Mouse (Mus musculus) hindbrain, embryonic 16.5 days (tissue): ENCODE measurements around the gene Fsd1l. TPM values are rescaled to one million over a fixed set of nuclear protein-coding genes. Genes with fewer than 3 reads are reported as not detected.
A peak's percentile ranks its signal among the peaks of the same experiment; 100 is the strongest.

Experiments
- ATAC-seq: fragments of 200-750 bp; cut with Nextera tagmentation; 2 replicates; pipeline ENCODE4 v1.8.0; 2017; ENCODE audit warnings: moderate TSS enrichment, moderate library complexity
- H3K27ac ChIP-seq: fragments of 300-500 bp; sonication (generic); 2 replicates; pipeline ENCODE4 v1.5.1; 2014; ENCODE audit warnings: low read depth, mild to moderate bottlenecking, control low read depth, low read length, moderate library complexity
- H3K27me3 ChIP-seq: fragments of 300-500 bp; sonication (generic); replicated peaks from 2 replicates; pipeline ENCODE4 v1.6.1; 2014; ENCODE audit warnings: low read length; ENCODE audit not compliant: control insufficient read depth, insufficient read depth
- H3K36me3 ChIP-seq: fragments of 300-500 bp; sonication (generic); 2 replicates; pipeline ENCODE4 v1.6.1; 2014; ENCODE audit warnings: mild to moderate bottlenecking, low read length, moderate library complexity, mixed read lengths; ENCODE audit not compliant: control insufficient read depth, insufficient read depth
- H3K4me1 ChIP-seq: fragments of 300-500 bp; sonication (generic); 2 replicates; pipeline ENCODE4 v1.6.1; 2014; ENCODE audit warnings: low read depth, low read length; ENCODE audit not compliant: control insufficient read depth, insufficient read depth
- H3K4me2 ChIP-seq: fragments of 300-500 bp; sonication (generic); 2 replicates; pipeline ENCODE4 v1.6.1; 2014; ENCODE audit warnings: mild to moderate bottlenecking, low read length, control low read depth, moderate library complexity
- H3K4me3 ChIP-seq: fragments of 300-500 bp; sonication (generic); 2 replicates; pipeline ENCODE4 v1.5.1; 2014; ENCODE audit warnings: mild to moderate bottlenecking, low read length, control low read depth, moderate library complexity
- H3K9ac ChIP-seq: fragments of 300-500 bp; sonication (generic); 2 replicates; pipeline ENCODE4 v1.6.1; 2014; ENCODE audit warnings: low read depth, mild to moderate bottlenecking, control low read depth, low read length, moderate library complexity
- H3K9me3 ChIP-seq: fragments of 300-500 bp; sonication (generic); 2 replicates; pipeline ENCODE4 v1.6.1; 2014; ENCODE audit warnings: mild to moderate bottlenecking, low read length, moderate library complexity; ENCODE audit not compliant: control insufficient read depth
- whole genome bisulfite sequencing: fragments of 180-500 bp; shearing (Covaris S2); extraction: QIAGEN DNeasy Blood & Tissue Kit; methylation state at CpG from one replicate; pipeline ENCODE4 v1.1.7; 2014; 5-methylcytosine and 5-hydroxymethylcytosine counted together
- polyA plus RNA-seq: library from polyadenylated mRNA; unstranded; fragments of >200 nt; fragmentation: Nextera tagmentation; extraction: Ambion mirVana; gene quantifications from 2 replicates; pipeline ENCODE4 v1.2.1, GENCODE M21; 2015

Fsd1l gene
- polyA plus RNA-seq, 1 experiment from 2014 or later: 26.6 TPM

GRCm38 (mm10) chr4:53623711-53624110 lies 7.6 kb upstream of the Fsd1l start:
- Histone ChIP-seq H3K4me2 (no peak overlapping the region), H3K27me3 (no peaks in the 10 kb centered on the region), H3K27ac (no peak overlapping the region), H3K4me1 (peaks cover 5% of the 10 kb centered on the region; the same call in 1 of the 2 replicates), H3K36me3 (no peaks in the 10 kb centered on the region), H3K9me3 (no peaks in the 10 kb centered on the region), H3K4me3 (no peak overlapping the region), H3K9ac (no peak overlapping the region)
- WGBS: 79% methylated on average over 1 of the region's 1 CpGs
- no peak for ATAC-seq

- no peak overlapping the region for H3K4me3 ChIP-seq
- H3K36me3 ChIP-seq: no peaks in the 10 kb centered on the region
- 14% methylated on average over 4 of the region's 4 CpGs for WGBS
- H3K9ac ChIP-seq: no peak overlapping the region
- peak; percentile 73 for ATAC-seq
- H3K4me1 ChIP-seq: peaks cover 5% of the 10 kb centered on the region; the same call in 1 of the 2 replicates
- H3K27ac ChIP-seq: no peak overlapping the region
- H3K27me3 ChIP-seq: no peaks in the 10 kb centered on the region
- H3K4me2 ChIP-seq: no peak overlapping the region
- H3K9me3 ChIP-seq: no peaks in the 10 kb centered on the region
Measured at GRCm38 (mm10) chr4:53624816-53625215, 6.5 kb upstream of the Fsd1l start.

DNA sequence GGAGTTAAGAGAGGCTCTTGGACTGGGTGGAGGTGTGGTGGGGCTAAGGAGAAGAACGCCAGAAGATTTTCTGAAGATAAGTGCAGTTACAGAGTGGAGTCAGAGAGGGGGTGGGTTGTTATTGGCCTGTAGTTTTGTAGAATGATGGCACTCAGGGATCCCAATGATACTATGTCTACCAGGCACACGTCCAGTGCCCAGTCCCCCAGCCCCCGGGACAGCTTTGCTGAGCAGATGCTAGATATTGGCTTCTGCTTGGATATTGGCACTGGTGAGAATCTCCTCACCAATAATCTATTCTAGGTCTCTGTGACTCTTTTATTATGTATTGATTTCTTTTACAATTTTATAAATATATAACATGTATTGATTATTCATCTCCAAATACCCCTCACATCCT lies 6.0 kb upstream of the Fsd1l start:
- Histone ChIP-seq H3K9ac (no peak overlapping the region), H3K4me2 (no peak overlapping the region), H3K36me3 (no peaks in the 10 kb centered on the region), H3K27me3 (no peaks in the 10 kb centered on the region), H3K4me1 (peaks cover 7% of the 10 kb centered on the region), H3K4me3 (no peak overlapping the region), H3K27ac (no peak overlapping the region), H3K9me3 (no peaks in the 10 kb centered on the region)
- no peak for ATAC-seq
- WGBS: 54% methylated on average over 3 of the region's 3 CpGs

- no peak overlapping the region for H3K9ac ChIP-seq
- H3K27ac ChIP-seq: no peak overlapping the region
- no peaks in the 10 kb centered on the region for H3K27me3 ChIP-seq
- peaks cover 21% of the 10 kb centered on the region for H3K4me1 ChIP-seq
- no peak overlapping the region for H3K4me3 ChIP-seq
- ATAC-seq: no peak
- no peaks in the 10 kb centered on the region for H3K36me3 ChIP-seq
- H3K4me2 ChIP-seq: no peak overlapping the region
- no peaks in the 10 kb centered on the region for H3K9me3 ChIP-seq
- 48% methylated on average over 4 of the region's 4 CpGs for WGBS
Measured at GRCm38 (mm10) chr4:53628924-53629323, 2.3 kb upstream of the Fsd1l start.

DNA sequence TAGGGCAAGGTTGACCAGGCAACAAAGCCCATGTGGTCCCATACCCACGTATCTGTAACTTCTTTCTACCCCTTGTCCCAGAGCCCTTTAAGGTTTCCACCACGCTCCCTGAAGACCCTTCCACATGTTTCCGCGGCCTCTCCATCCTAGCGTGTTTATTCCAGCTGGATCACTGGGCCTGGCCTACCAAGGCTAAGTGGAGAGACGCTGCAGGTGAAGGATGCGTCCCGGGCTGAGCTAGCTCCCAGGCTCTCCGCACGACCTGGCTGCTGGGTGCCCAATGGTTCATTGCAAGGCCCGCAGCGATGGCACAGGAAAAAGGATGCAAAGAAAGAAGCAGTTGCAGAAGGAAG lies 332 bp upstream of the Fsd1l start:
- peak; percentile 75 for ATAC-seq
- WGBS: 5% methylated on average over 12 of the region's 12 CpGs

GRCm38 (mm10) chr4:53632011-53632349 lies 709 bp downstream of the Fsd1l start:
- Histone ChIP-seq H3K4me3 (peak overlapping the region; percentile 89), H3K9me3 (no peaks in the 10 kb centered on the region), H3K9ac (peak overlapping the region; percentile 93), H3K27ac (peak overlapping the region; percentile 87), H3K36me3 (no peaks in the 10 kb centered on the region), H3K4me2 (peak overlapping the region; percentile 72), H3K4me1 (peaks cover 25% of the 10 kb centered on the region), H3K27me3 (no peaks in the 10 kb centered on the region)
- under 1% methylated on average over 5 of the region's 5 CpGs for WGBS
- ATAC-seq: no peak

More for the DNA sequence above, 332 bp upstream of the Fsd1l start:
- no peaks in the 10 kb centered on the region for H3K9me3 ChIP-seq
- peak overlapping the region; percentile 87 for H3K27ac ChIP-seq
- no peaks in the 10 kb centered on the region for H3K36me3 ChIP-seq
- peak overlapping the region; percentile 93 for H3K9ac ChIP-seq
- no peaks in the 10 kb centered on the region for H3K27me3 ChIP-seq
- H3K4me3 ChIP-seq: peak overlapping the region; percentile 89
- H3K4me1 ChIP-seq: peaks cover 25% of the 10 kb centered on the region
- peak overlapping the region; percentile 72 for H3K4me2 ChIP-seq

DNA sequence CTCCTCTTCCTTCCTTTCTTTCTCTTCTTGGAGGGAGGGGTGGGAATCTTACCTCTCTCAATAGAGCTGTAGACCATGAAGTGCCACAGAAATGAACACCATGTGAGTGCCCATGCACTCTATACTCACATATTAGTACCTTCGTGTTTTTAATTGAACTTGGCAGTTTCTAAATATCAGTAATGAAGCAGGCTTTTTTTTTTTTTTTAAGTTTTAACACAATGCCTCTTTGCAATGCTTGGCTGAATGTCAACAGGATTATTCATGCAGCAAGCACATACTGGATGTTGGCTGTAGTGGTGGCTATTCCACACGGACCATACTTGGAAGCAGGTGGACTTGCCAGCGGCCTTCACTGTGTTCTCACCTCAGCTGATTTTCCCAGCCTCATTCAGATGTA lies 4.1 kb downstream of the Fsd1l start:
- Histone ChIP-seq H3K36me3 (no peaks in the 10 kb centered on the region), H3K9ac (no peak overlapping the region), H3K9me3 (no peaks in the 10 kb centered on the region), H3K4me1 (peaks cover 32% of the 10 kb centered on the region), H3K27me3 (no peaks in the 10 kb centered on the region), H3K4me3 (no peak overlapping the region), H3K4me2 (no peak overlapping the region), H3K27ac (no peak overlapping the region)
- no peak for ATAC-seq
- WGBS: 52% methylated on average over 3 of the region's 3 CpGs

GRCm38 (mm10) chr4:53637269-53637909 lies 6.1 kb downstream of the Fsd1l start:
- Histone ChIP-seq H3K27ac (no peak overlapping the region), H3K27me3 (no peaks in the 10 kb centered on the region), H3K4me3 (no peak overlapping the region), H3K4me2 (no peak overlapping the region; the same call in 1 of the 2 replicates), H3K9ac (no peak overlapping the region), H3K36me3 (0 out of 2 replicates have a peak, but pooled peaks cover 3% of the 10 kb centered on the region), H3K9me3 (no peaks in the 10 kb centered on the region), H3K4me1 (peaks cover 31% of the 10 kb centered on the region)
- 44% methylated on average over 7 of the region's 7 CpGs for WGBS
- peak; percentile 66 for ATAC-seq

DNA sequence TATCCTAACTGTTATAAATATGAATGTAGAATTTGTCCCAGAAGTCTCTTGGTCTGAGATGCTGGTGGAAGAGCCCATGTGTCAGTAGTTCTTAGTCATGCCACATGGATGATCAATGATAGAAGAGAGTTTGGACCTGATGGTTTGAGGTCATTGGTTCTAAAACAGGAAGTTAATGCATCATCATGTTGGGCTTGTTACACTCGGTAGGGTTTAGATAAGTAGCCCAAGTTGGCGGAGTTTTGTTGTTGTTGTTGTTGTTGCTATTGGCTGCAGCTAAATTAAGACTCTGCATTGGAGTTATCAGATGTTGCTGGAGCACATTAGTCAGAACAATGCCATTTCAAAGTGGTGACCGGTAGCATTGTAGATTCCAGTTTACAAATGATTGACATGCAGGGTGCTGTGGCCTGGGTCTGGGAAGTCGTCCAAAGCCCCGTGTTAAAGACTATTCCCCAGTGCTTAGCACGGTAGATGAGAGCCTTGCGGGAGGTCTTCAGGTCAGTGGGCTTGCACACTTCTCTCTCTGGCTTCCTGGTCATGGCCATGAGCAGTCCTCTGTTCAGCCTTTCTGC lies 7.4 kb downstream of the Fsd1l start:
- Histone ChIP-seq H3K4me1 (peaks cover 22% of the 10 kb centered on the region), H3K36me3 (0 out of 2 replicates have a peak, but pooled peaks cover 3% of the 10 kb centered on the region), H3K4me2 (no peak overlapping the region), H3K9ac (no peak overlapping the region), H3K27me3 (no peaks in the 10 kb centered on the region), H3K27ac (no peak overlapping the region), H3K9me3 (no peaks in the 10 kb centered on the region), H3K4me3 (no peak overlapping the region)
- ATAC-seq: no peak
- WGBS: 76% methylated on average over 7 of the region's 7 CpGs
